Mouse (Mus musculus): ENCODE results near the gene Cdk17.

Cdk17 gene

GRCm38 (mm10) chr10:93261981-93262499 lies 101.4 kb downstream of the Cdk17 start:
- no peak for DNase-seq (ENCODE audit: low read depth, low spot score)

- no peak for DNase-seq (ENCODE audit: low read depth, low spot score)
These were observed 102.8 kb downstream of the Cdk17 start for GRCm38 (mm10) chr10:93263431-93263830.

GRCm38 (mm10) chr10:93264001-93264400 lies 103.3 kb downstream of the Cdk17 start:
- no peak for DNase-seq (ENCODE audit: low read depth, low spot score)

GRCm38 (mm10) chr10:93265833-93266232 lies 105.2 kb downstream of the Cdk17 start:
- DNase-seq (ENCODE audit: low read depth, low spot score), result no peak

GRCm38 (mm10) chr10:93266521-93266920 lies 105.8 kb downstream of the Cdk17 start:
- DNase-seq (ENCODE audit: low read depth, low spot score), result no peak

GRCm38 (mm10) chr10:93267509-93267908 lies 106.8 kb downstream of the Cdk17 start:
- no peak for DNase-seq (ENCODE audit: low read depth, low spot score)

- DNase-seq (ENCODE audit: low read depth, low spot score), result peak; percentile 35
These were observed 107.7 kb downstream of the Cdk17 start for GRCm38 (mm10) chr10:93268339-93268738.

GRCm38 (mm10) chr10:93269744-93270143 lies 109.1 kb downstream of the Cdk17 start:
- no peak for DNase-seq (ENCODE audit: low read depth, low spot score)

GRCm38 (mm10) chr10:93270889-93271460 lies 110.3 kb downstream of the Cdk17 start:
- DNase-seq (ENCODE audit: low read depth, low spot score), result peak; percentile 58

GRCm38 (mm10) chr10:93271831-93272230 lies 111.2 kb downstream of the Cdk17 start:
- DNase-seq (ENCODE audit: low read depth, low spot score), result peak; percentile 88

GRCm38 (mm10) chr10:93272986-93273982 lies 112.6 kb downstream of the Cdk17 start:
- DNase-seq (ENCODE audit: low read depth, low spot score), result peak; percentile 45

GRCm38 (mm10) chr10:93274277-93274696 lies 113.6 kb downstream of the Cdk17 start:
- DNase-seq (ENCODE audit: low read depth, low spot score), result peak; percentile 41

- peak; percentile 21 for DNase-seq (ENCODE audit: low read depth, low spot score)
These were observed 114.8 kb downstream of the Cdk17 start for GRCm38 (mm10) chr10:93275212-93276136.

GRCm38 (mm10) chr10:93276349-93276763 lies 115.7 kb downstream of the Cdk17 start:
- DNase-seq (ENCODE audit: low read depth, low spot score), result no peak

GRCm38 (mm10) chr10:93276857-93277256 lies 116.2 kb downstream of the Cdk17 start:
- no peak for DNase-seq (ENCODE audit: low read depth, low spot score)

GRCm38 (mm10) chr10:93278361-93278760 lies 117.7 kb downstream of the Cdk17 start:
- DNase-seq (ENCODE audit: low read depth, low spot score), result no peak

- no peak for DNase-seq (ENCODE audit: low read depth, low spot score)
These were observed 118.4 kb downstream of the Cdk17 start for GRCm38 (mm10) chr10:93279062-93279461.

- no peak for DNase-seq (ENCODE audit: low read depth, low spot score)
These were observed 119.9 kb downstream of the Cdk17 start for GRCm38 (mm10) chr10:93280586-93280985.

GRCm38 (mm10) chr10:93281092-93281491 lies 120.4 kb downstream of the Cdk17 start:
- DNase-seq (ENCODE audit: low read depth, low spot score), result no peak

- DNase-seq (ENCODE audit: low read depth, low spot score), result no peak
These were observed 121.9 kb downstream of the Cdk17 start for GRCm38 (mm10) chr10:93282526-93282964.

- DNase-seq (ENCODE audit: low read depth, low spot score), result peak; percentile 33
These were observed 122.6 kb downstream of the Cdk17 start for GRCm38 (mm10) chr10:93283258-93283657.

Measured in 3T3-L1 (cell line).